Mouse (Mus musculus) bone marrow, adult 2 months (tissue): ENCODE results near the gene Top3a.

Experiments
- CTCF ChIP-seq: fragments of 200-500 bp; IDR thresholded peaks from 2 replicates; pipeline ENCODE4 v1.5.1; 2011; ENCODE audit warnings: low read length, control low read depth; ENCODE audit not compliant: control insufficient read depth, insufficient read depth
- POLR2A ChIP-seq: fragments of 200-500 bp; IDR thresholded peaks from 2 replicates; pipeline ENCODE4 v1.6.1; 2011; ENCODE audit warnings: low read depth, mild to moderate bottlenecking, control low read depth, low read length, borderline replicate concordance; ENCODE audit not compliant: control insufficient read depth

DNA sequence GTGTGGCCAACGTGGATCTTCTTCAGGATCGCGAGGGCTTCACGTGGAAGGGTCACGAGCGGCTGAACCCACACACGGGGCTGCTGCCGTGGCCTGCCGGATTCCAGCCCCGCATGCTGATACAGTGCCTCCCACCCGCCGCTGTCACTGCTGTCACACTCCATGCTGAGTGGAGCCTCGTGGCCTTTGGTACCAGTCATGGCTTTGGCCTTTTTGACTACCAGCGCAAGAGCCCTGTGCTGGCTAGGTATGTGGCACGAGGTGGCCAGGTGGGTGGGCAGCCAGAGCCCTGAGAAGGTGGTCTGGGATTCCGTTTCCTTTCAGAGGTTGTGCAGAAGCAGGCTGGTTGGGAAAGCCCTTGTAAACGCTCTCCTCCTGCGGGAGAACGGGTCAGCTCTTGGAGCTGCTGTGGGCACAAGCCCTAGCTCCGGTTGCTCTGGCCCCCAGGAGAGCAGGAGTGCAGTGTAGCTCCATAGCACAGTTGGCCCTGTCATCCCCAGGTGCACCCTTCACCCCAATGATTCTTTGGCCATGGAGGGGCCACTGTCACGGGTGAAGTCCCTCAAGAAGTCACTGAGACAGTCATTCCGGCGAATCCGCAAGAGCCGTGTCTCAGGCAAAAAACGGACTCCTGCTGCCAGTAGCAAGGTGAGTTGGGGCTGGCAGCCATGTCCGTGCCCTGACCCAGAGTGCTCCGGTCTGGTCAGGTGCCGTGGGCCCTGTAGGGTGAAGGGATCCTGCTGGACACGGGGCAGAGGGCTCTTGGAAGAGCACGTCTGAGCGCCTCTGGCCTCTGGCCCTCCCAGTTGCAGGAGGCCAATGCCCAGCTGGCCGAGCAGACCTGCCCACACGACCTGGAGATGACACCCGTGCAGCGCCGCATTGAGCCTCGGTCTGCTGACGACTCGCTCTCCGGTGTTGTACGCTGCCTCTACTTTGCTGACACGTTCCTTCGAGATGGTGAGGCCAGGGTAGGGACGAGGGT lies 67.4 kb downstream of the Top3a start:
- TF ChIP-seq CTCF (no peak), POLR2A (no peak)
